Mouse (Mus musculus): ENCODE measurements around the gene Gm21190. TPM values are rescaled to one million over a fixed set of nuclear protein-coding genes. Genes with fewer than 3 reads are reported as not detected.
A peak's percentile ranks its signal among the peaks of the same experiment; 100 is the strongest.
"Not testable (repeated sequence)": the region's sequence is repeated elsewhere in the genome, so short reads cannot be mapped to it uniquely, and the experiment has no call there.

Gene Gm21190
- total and polyA plus RNA-seq, 3 experiments: not detected

DNA sequence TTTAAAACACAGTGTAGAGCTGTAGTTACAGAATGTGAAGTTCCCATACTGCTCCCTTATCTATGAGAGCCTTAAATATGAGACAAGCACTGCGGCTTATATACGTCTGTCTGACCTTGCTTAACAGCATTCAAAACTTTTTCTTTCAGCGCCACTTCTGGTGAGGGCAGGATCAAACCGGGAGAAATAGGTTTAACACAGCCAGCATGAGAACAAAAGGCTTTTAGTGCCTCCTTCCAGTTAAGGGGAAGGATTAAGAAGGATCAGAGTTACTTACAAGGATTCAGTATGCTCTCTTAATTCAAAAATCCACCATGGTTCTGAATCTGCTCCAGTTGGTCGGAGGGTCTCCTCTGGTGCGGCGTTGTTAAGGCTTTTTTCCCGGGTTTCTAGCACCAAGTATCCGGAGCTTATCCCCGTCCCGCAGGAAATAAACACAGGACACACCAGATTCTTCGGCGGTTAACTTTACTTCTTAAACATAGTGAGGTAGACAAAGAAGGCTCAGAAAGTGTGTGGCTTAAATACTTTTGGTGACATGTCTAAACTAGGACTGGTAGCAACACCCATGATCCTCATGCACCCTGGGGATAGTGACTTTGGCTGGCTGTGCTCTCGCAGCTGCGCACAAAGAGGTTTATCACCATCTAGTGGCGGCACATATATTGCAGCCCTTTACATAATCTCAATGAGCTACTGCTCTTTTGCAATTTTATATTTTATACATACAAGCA lies 22.3 kb downstream of the Gm21190 start:
- H3K4me3 ChIP-seq (ENCODE audit: control insufficient read depth in 1 of 2, insufficient read depth in 1 of 2, low read depth in 2 of 2, low read length in 2 of 2): no peak overlapping the region
- H3K9me3 ChIP-seq (replicated peaks; ENCODE audit: insufficient read depth, low read length): no peaks in the 10 kb centered on the region
- H3K79me2 ChIP-seq (ENCODE audit: control insufficient read depth, insufficient read depth, low read length, poor library complexity): no peaks in the 10 kb centered on the region
- H3K27me3 ChIP-seq (ENCODE audit: control insufficient read depth in 1 of 2, insufficient read depth in 2 of 2, low read length in 2 of 2): no peaks in the 10 kb centered on the region
- no peaks in the 10 kb centered on the region for H3K4me1 ChIP-seq (ENCODE audit: control insufficient read depth in 1 of 2, insufficient read depth in 2 of 2, low read length in 2 of 2)
- H3K36me3 ChIP-seq (ENCODE audit: control insufficient read depth in 1 of 2, insufficient read depth in 2 of 2, low read length in 2 of 2): no peaks in the 10 kb centered on the region
- TF ChIP-seq ZMIZ1 (IDR thresholded peaks at IDR 0.05; ENCODE audit: low read depth, low read length) (no peak), RCOR1 (IDR thresholded peaks at IDR 0.05; ENCODE audit: low read depth, low read length) (no peak), ZNF384 (IDR thresholded peaks at IDR 0.05; ENCODE audit: low read depth, low read length) (no peak), SIN3A (IDR thresholded peaks at IDR 0.05; ENCODE audit: low read length) (no peak), POLR2AphosphoS5 (IDR thresholded peaks at IDR 0.05; ENCODE audit: borderline replicate concordance, low read depth, low read length) (no peak), SMC3 (IDR thresholded peaks at IDR 0.05; ENCODE audit: low read depth, low read length) (peak; percentile 48), ETS1 (IDR thresholded peaks at IDR 0.05; ENCODE audit: low read depth, low read length) (no peak), MAZ (IDR thresholded peaks at IDR 0.05; ENCODE audit: low read depth, low read length) (no peak), TCF12 (IDR thresholded peaks at IDR 0.05; ENCODE audit: low read depth, low read length) (no peak), BHLHE40 (IDR thresholded peaks at IDR 0.05; ENCODE audit: borderline replicate concordance, low read depth, low read length) (no peak), RAD21 (IDR thresholded peaks at IDR 0.05; ENCODE audit: low read depth, low read length) (peak; percentile 46), E2F4 (IDR thresholded peaks at IDR 0.05; ENCODE audit: borderline replicate concordance, low read depth, low read length) (no peak), ZKSCAN1 (IDR thresholded peaks at IDR 0.05; ENCODE audit: low read depth, low read length) (no peak), POLR2A (IDR thresholded peaks at IDR 0.05; ENCODE audit: control insufficient read depth in 1 of 2, insufficient read depth in 1 of 2, low read depth in 1 of 2, low read length in 2 of 2, poor library complexity in 1 of 2) (no peak), CTCF (IDR thresholded peaks at IDR 0.05 in 2 of 3, conservative IDR thresholded peaks at IDR 0.05 in 1 of 3; ENCODE audit: control insufficient read depth in 1 of 3, insufficient read depth in 1 of 3, low read depth in 2 of 3, low read length in 3 of 3, poor library complexity in 1 of 3, severe bottlenecking in 1 of 3) (peak; percentile 41 to 67 (median 60))
- H3K27ac ChIP-seq (ENCODE audit: control insufficient read depth, low read depth, low read length): no peak overlapping the region
- peak; percentile 57 for DNase-seq (ENCODE audit: low read depth, low spot score)
- no peak overlapping the region for H3K9ac ChIP-seq (ENCODE audit: control insufficient read depth, low read depth, low read length, poor library complexity, severe bottlenecking)

DNA sequence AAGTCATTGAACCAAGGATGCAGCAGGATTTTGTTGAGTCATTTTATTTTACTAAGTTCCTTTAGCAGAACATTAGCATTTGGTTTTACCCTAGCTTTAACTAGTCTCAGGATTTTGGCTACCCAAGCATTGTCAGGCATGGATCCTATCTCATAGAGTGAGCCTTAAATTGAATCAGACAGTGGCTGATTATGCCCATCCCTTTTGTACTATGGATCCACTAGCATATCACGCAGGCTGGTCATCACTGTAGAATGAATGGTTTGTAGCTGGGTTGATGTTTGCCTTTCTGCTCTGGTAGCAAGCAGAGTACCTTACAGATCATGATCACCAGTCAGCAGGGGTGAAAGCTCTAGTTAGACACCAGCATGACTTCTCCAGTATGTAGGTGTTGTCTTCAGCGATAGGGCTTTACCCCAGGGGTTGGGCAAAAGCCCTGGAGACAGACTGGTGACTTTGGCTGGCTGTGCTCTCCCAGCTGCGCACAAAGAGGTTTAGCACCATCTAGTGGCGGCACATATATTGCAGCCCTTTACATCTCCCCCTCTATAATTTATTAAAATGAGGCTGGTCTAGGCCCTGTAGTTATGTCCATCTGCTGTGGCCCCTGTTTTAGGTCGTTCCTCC lies 30.1 kb downstream of the Gm21190 start:
- not testable (repeated sequence) for H3K9ac ChIP-seq (ENCODE audit: control insufficient read depth, low read depth, low read length, poor library complexity, severe bottlenecking); H3K36me3 ChIP-seq (ENCODE audit: control insufficient read depth in 1 of 2, insufficient read depth in 2 of 2, low read length in 2 of 2); H3K4me1 ChIP-seq (ENCODE audit: control insufficient read depth in 1 of 2, insufficient read depth in 2 of 2, low read length in 2 of 2); H3K79me2 ChIP-seq (ENCODE audit: control insufficient read depth, insufficient read depth, low read length, poor library complexity); H3K9me3 ChIP-seq (replicated peaks; ENCODE audit: insufficient read depth, low read length); H3K27me3 ChIP-seq (ENCODE audit: control insufficient read depth in 1 of 2, insufficient read depth in 2 of 2, low read length in 2 of 2); H3K27ac ChIP-seq (ENCODE audit: control insufficient read depth, low read depth, low read length); DNase-seq (ENCODE audit: low read depth, low spot score); H3K4me3 ChIP-seq (ENCODE audit: control insufficient read depth in 1 of 2, insufficient read depth in 1 of 2, low read depth in 2 of 2, low read length in 2 of 2)
- peak in 2 of 3 experiments; percentile 12 to 36; a peak in 4 of 6 replicates for TF ChIP-seq CTCF (IDR thresholded peaks at IDR 0.05 in 2 of 3, conservative IDR thresholded peaks at IDR 0.05 in 1 of 3; ENCODE audit: control insufficient read depth in 1 of 3, insufficient read depth in 1 of 3, low read depth in 2 of 3, low read length in 3 of 3, poor library complexity in 1 of 3, severe bottlenecking in 1 of 3)

DNA sequence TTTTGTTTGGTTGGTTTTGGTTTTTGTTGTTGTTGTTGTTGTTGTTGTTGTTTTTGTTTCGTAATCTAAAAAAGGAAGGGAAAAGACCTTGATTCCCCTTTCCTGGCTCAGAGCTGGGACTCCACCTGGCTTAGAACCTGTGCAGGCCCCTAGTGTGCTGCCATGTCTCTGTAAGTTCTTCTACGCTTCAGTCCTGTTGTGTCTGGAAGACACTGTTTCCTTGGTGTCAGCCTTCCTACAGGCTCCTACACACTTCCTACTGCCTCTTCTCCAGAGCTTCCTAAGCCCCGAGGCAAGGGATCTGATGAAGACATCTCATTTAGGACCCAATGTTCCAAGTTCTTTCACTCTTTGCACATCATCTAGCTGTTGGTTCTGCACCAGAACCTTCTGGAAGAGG lies 30.7 kb downstream of the Gm21190 start:
- not testable (repeated sequence) for H3K9me3 ChIP-seq (replicated peaks; ENCODE audit: insufficient read depth, low read length); H3K9ac ChIP-seq (ENCODE audit: control insufficient read depth, low read depth, low read length, poor library complexity, severe bottlenecking); H3K79me2 ChIP-seq (ENCODE audit: control insufficient read depth, insufficient read depth, low read length, poor library complexity); H3K4me1 ChIP-seq (ENCODE audit: control insufficient read depth in 1 of 2, insufficient read depth in 2 of 2, low read length in 2 of 2); H3K27ac ChIP-seq (ENCODE audit: control insufficient read depth, low read depth, low read length); DNase-seq (ENCODE audit: low read depth, low spot score); H3K36me3 ChIP-seq (ENCODE audit: control insufficient read depth in 1 of 2, insufficient read depth in 2 of 2, low read length in 2 of 2); H3K27me3 ChIP-seq (ENCODE audit: control insufficient read depth in 1 of 2, insufficient read depth in 2 of 2, low read length in 2 of 2); H3K4me3 ChIP-seq (ENCODE audit: control insufficient read depth in 1 of 2, insufficient read depth in 1 of 2, low read depth in 2 of 2, low read length in 2 of 2)

DNA sequence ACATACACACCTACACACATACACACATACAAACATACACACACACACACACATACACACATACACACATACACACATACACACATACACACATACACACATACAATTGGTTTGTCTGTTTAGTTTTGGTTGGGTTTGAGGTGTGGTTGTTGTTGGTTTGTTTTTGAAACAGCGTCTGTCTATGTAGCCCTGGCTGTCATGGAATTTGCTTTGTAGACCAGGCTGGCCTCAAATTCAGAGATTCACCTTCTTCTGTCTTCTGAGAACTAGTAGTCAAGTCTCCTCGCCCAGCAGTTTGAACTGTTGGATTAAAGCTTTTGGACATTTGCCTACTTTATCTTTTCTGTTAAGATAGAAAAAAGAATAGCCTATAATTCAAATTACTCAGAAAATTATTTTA lies 38.1 kb downstream of the Gm21190 start:
- H3K4me1 ChIP-seq (ENCODE audit: control insufficient read depth in 1 of 2, insufficient read depth in 2 of 2, low read length in 2 of 2); H3K27me3 ChIP-seq (ENCODE audit: control insufficient read depth in 1 of 2, insufficient read depth in 2 of 2, low read length in 2 of 2); H3K79me2 ChIP-seq (ENCODE audit: control insufficient read depth, insufficient read depth, low read length, poor library complexity); H3K9ac ChIP-seq (ENCODE audit: control insufficient read depth, low read depth, low read length, poor library complexity, severe bottlenecking); H3K36me3 ChIP-seq (ENCODE audit: control insufficient read depth in 1 of 2, insufficient read depth in 2 of 2, low read length in 2 of 2); H3K27ac ChIP-seq (ENCODE audit: control insufficient read depth, low read depth, low read length); H3K4me3 ChIP-seq (ENCODE audit: control insufficient read depth in 1 of 2, insufficient read depth in 1 of 2, low read depth in 2 of 2, low read length in 2 of 2); H3K9me3 ChIP-seq (replicated peaks; ENCODE audit: insufficient read depth, low read length); DNase-seq (ENCODE audit: low read depth, low spot score): not testable (repeated sequence)
